Mouse (Mus musculus): ENCODE measurements around the gene Ctcf. TPM values are rescaled to one million over a fixed set of nuclear protein-coding genes. Genes with fewer than 3 reads are reported as not detected.

Gene Ctcf
- polyA plus RNA-seq, 1 experiment from 2014 or later: 81.3 TPM

- Histone ChIP-seq H3K4me1 (ENCODE audit: control insufficient read depth, insufficient read depth, low read length) (peaks cover 25% of the 10 kb centered on the region), H3K9ac (replicated peaks; ENCODE audit: low read depth, low read length) (peak overlapping the region; percentile 100), H3K36me3 (ENCODE audit: control insufficient read depth, insufficient read depth, low read length) (no peaks in the 10 kb centered on the region), H3K27ac (ENCODE audit: low read depth, low read length) (no peak overlapping the region; the same call in 1 of the 2 replicates), H3K27me3 (ENCODE audit: control insufficient read depth, insufficient read depth, low read length) (no peaks in the 10 kb centered on the region), H3K4me3 (ENCODE audit: low read depth, low read length) (peak overlapping the region; percentile 93), H3K4me2 (ENCODE audit: low read depth, low read length) (peak overlapping the region; percentile 85), H3K9me3 (ENCODE audit: control insufficient read depth, low read length) (no peaks in the 10 kb centered on the region)
- no peak for ATAC-seq (ENCODE audit: low read depth)
- WGBS: 2% methylated on average over 11 of the region's 11 CpGs
Observed at GRCm38 (mm10) chr8:105635481-105635880, 887 bp upstream of the Ctcf start.

- H3K27ac ChIP-seq (ENCODE audit: low read depth, low read length): peak within 1 kb of the TSS; percentile 100
- no peaks in the 10 kb centered on the region for H3K9me3 ChIP-seq (ENCODE audit: control insufficient read depth, low read length)
- WGBS: 1% methylated on average over 53 of the region's 63 CpGs
- peak within 1 kb of the TSS; percentile 88 for H3K4me2 ChIP-seq (ENCODE audit: low read depth, low read length)
- H3K36me3 ChIP-seq (ENCODE audit: control insufficient read depth, insufficient read depth, low read length): no peaks in the 10 kb centered on the region
- H3K27me3 ChIP-seq (ENCODE audit: control insufficient read depth, insufficient read depth, low read length): no peaks in the 10 kb centered on the region
- peak within 1 kb of the TSS; percentile 100 for H3K9ac ChIP-seq (replicated peaks; ENCODE audit: low read depth, low read length)
- peaks cover 25% of the 10 kb centered on the region for H3K4me1 ChIP-seq (ENCODE audit: control insufficient read depth, insufficient read depth, low read length)
- H3K4me3 ChIP-seq (ENCODE audit: low read depth, low read length): peak within 1 kb of the TSS; percentile 93
- ATAC-seq (ENCODE audit: low read depth): peak; percentile 56
Observed at GRCm38 (mm10) chr8:105636963-105637510, 669 bp downstream of the Ctcf start, which contains the start of gene Agrp. Gene Agrp (minus strand): TSS chr8:105637393.

- no peak for ATAC-seq (ENCODE audit: low read depth)
- Histone ChIP-seq H3K27ac (ENCODE audit: low read depth, low read length) (peak overlapping the region; percentile 100), H3K4me2 (ENCODE audit: low read depth, low read length) (peak overlapping the region; percentile 88), H3K4me3 (ENCODE audit: low read depth, low read length) (peak overlapping the region; percentile 93), H3K27me3 (ENCODE audit: control insufficient read depth, insufficient read depth, low read length) (no peaks in the 10 kb centered on the region), H3K9ac (replicated peaks; ENCODE audit: low read depth, low read length) (peak overlapping the region; percentile 100), H3K36me3 (ENCODE audit: control insufficient read depth, insufficient read depth, low read length) (no peaks in the 10 kb centered on the region), H3K4me1 (ENCODE audit: control insufficient read depth, insufficient read depth, low read length) (peaks cover 25% of the 10 kb centered on the region), H3K9me3 (ENCODE audit: control insufficient read depth, low read length) (no peaks in the 10 kb centered on the region)
- 0% methylated on average over 11 of the region's 11 CpGs for WGBS
Observed at GRCm38 (mm10) chr8:105637601-105638041, 1.3 kb downstream of the Ctcf start.

GRCm38 (mm10) chr8:105638510-105638909 lies 2.1 kb downstream of the Ctcf start:
- ATAC-seq (ENCODE audit: low read depth): no peak
- Histone ChIP-seq H3K36me3 (ENCODE audit: control insufficient read depth, insufficient read depth, low read length) (no peaks in the 10 kb centered on the region), H3K4me3 (ENCODE audit: low read depth, low read length) (peak overlapping the region; percentile 93; the same call in 1 of the 2 replicates), H3K27me3 (ENCODE audit: control insufficient read depth, insufficient read depth, low read length) (no peaks in the 10 kb centered on the region), H3K4me1 (ENCODE audit: control insufficient read depth, insufficient read depth, low read length) (peaks cover 25% of the 10 kb centered on the region), H3K27ac (ENCODE audit: low read depth, low read length) (no peak overlapping the region), H3K9me3 (ENCODE audit: control insufficient read depth, low read length) (no peaks in the 10 kb centered on the region), H3K9ac (replicated peaks; ENCODE audit: low read depth, low read length) (no peak overlapping the region), H3K4me2 (ENCODE audit: low read depth, low read length) (peak overlapping the region; percentile 88; the same call in 1 of the 2 replicates)
- WGBS: 90% methylated on average over 4 of the region's 4 CpGs

- Histone ChIP-seq H3K4me1 (ENCODE audit: control insufficient read depth, insufficient read depth, low read length) (peaks cover 25% of the 10 kb centered on the region), H3K9ac (replicated peaks; ENCODE audit: low read depth, low read length) (no peak overlapping the region), H3K9me3 (ENCODE audit: control insufficient read depth, low read length) (no peaks in the 10 kb centered on the region), H3K27ac (ENCODE audit: low read depth, low read length) (no peak overlapping the region), H3K4me3 (ENCODE audit: low read depth, low read length) (no peak overlapping the region), H3K36me3 (ENCODE audit: control insufficient read depth, insufficient read depth, low read length) (no peaks in the 10 kb centered on the region), H3K4me2 (ENCODE audit: low read depth, low read length) (no peak overlapping the region), H3K27me3 (ENCODE audit: control insufficient read depth, insufficient read depth, low read length) (no peaks in the 10 kb centered on the region)
- no peak for ATAC-seq (ENCODE audit: low read depth)
- 64% methylated on average over 1 of the region's 1 CpGs for WGBS
Observed at GRCm38 (mm10) chr8:105639835-105640234, 3.5 kb downstream of the Ctcf start.

- no peak overlapping the region for H3K27ac ChIP-seq (ENCODE audit: low read depth, low read length)
- 65% methylated on average over 2 of the region's 2 CpGs for WGBS
- ATAC-seq (ENCODE audit: low read depth): no peak
Observed at GRCm38 (mm10) chr8:105640511-105640910, 4.1 kb downstream of the Ctcf start.

GRCm38 (mm10) chr8:105645205-105645604 lies 8.8 kb downstream of the Ctcf start:
- no peak for ATAC-seq (ENCODE audit: low read depth)
- Histone ChIP-seq H3K4me3 (ENCODE audit: low read depth, low read length) (no peak overlapping the region), H3K27ac (ENCODE audit: low read depth, low read length) (no peak overlapping the region), H3K9ac (replicated peaks; ENCODE audit: low read depth, low read length) (no peak overlapping the region), H3K4me1 (ENCODE audit: control insufficient read depth, insufficient read depth, low read length) (no peaks in the 10 kb centered on the region), H3K4me2 (ENCODE audit: low read depth, low read length) (no peak overlapping the region), H3K9me3 (ENCODE audit: control insufficient read depth, low read length) (no peaks in the 10 kb centered on the region), H3K27me3 (ENCODE audit: control insufficient read depth, insufficient read depth, low read length) (no peaks in the 10 kb centered on the region), H3K36me3 (ENCODE audit: control insufficient read depth, insufficient read depth, low read length) (no peaks in the 10 kb centered on the region)
- 96% methylated on average over 1 of the region's 1 CpGs for WGBS

More at GRCm38 (mm10) chr8:105640511-105640910, 4.1 kb downstream of the Ctcf start:
- Histone ChIP-seq H3K4me1 (ENCODE audit: control insufficient read depth, insufficient read depth, low read length) (peaks cover 23% of the 10 kb centered on the region), H3K4me3 (ENCODE audit: low read depth, low read length) (no peak overlapping the region), H3K9ac (replicated peaks; ENCODE audit: low read depth, low read length) (no peak overlapping the region), H3K4me2 (ENCODE audit: low read depth, low read length) (no peak overlapping the region), H3K9me3 (ENCODE audit: control insufficient read depth, low read length) (no peaks in the 10 kb centered on the region), H3K36me3 (ENCODE audit: control insufficient read depth, insufficient read depth, low read length) (no peaks in the 10 kb centered on the region), H3K27me3 (ENCODE audit: control insufficient read depth, insufficient read depth, low read length) (no peaks in the 10 kb centered on the region)

- no peak overlapping the region for H3K4me3 ChIP-seq (ENCODE audit: low read depth, low read length)
- no peak overlapping the region for H3K27ac ChIP-seq (ENCODE audit: low read depth, low read length)
- 92% methylated on average over 1 of the region's 1 CpGs for WGBS
- H3K9ac ChIP-seq (replicated peaks; ENCODE audit: low read depth, low read length): no peak overlapping the region
- H3K36me3 ChIP-seq (ENCODE audit: control insufficient read depth, insufficient read depth, low read length): peaks cover 4% of the 10 kb centered on the region; the same call in 1 of the 2 replicates
- no peaks in the 10 kb centered on the region for H3K27me3 ChIP-seq (ENCODE audit: control insufficient read depth, insufficient read depth, low read length)
- H3K4me1 ChIP-seq (ENCODE audit: control insufficient read depth, insufficient read depth, low read length): no peaks in the 10 kb centered on the region
- no peak for ATAC-seq (ENCODE audit: low read depth)
- H3K4me2 ChIP-seq (ENCODE audit: low read depth, low read length): no peak overlapping the region
- no peaks in the 10 kb centered on the region for H3K9me3 ChIP-seq (ENCODE audit: control insufficient read depth, low read length)
Observed at GRCm38 (mm10) chr8:105648929-105649328, 12.6 kb downstream of the Ctcf start.

GRCm38 (mm10) chr8:105657641-105658040 lies 21.3 kb downstream of the Ctcf start:
- H3K4me3 ChIP-seq (ENCODE audit: low read depth, low read length): no peak overlapping the region
- H3K36me3 ChIP-seq (ENCODE audit: control insufficient read depth, insufficient read depth, low read length): no peaks in the 10 kb centered on the region; the same call in 1 of the 2 replicates
- no peaks in the 10 kb centered on the region for H3K27me3 ChIP-seq (ENCODE audit: control insufficient read depth, insufficient read depth, low read length)
- no peak overlapping the region for H3K9ac ChIP-seq (replicated peaks; ENCODE audit: low read depth, low read length)
- no peaks in the 10 kb centered on the region for H3K9me3 ChIP-seq (ENCODE audit: control insufficient read depth, low read length)
- H3K4me2 ChIP-seq (ENCODE audit: low read depth, low read length): no peak overlapping the region
- H3K4me1 ChIP-seq (ENCODE audit: control insufficient read depth, insufficient read depth, low read length): no peaks in the 10 kb centered on the region
- H3K27ac ChIP-seq (ENCODE audit: low read depth, low read length): no peak overlapping the region
- no peak for ATAC-seq (ENCODE audit: low read depth)

Data from neural tube, embryonic 14.5 days (tissue).